Mouse (Mus musculus) hindbrain, postnatal 0 days (tissue): ENCODE measurements at regions not wholly inside any gene's neighbourhood (a gene's known extent, or its start where the extent isn't known, plus 50 kb on each side); places are given as distances from the start of the nearest gene placed in this dataset.
"Not testable (repeated sequence)": the region's sequence is repeated elsewhere in the genome, so short reads cannot be mapped to it uniquely, and the experiment has no call there.

Source experiments
- ATAC-seq: fragments of 200-750 bp; cut with Nextera tagmentation; 2 replicates; pipeline ENCODE4 v1.8.0; 2017; ENCODE audit warnings: mild to moderate bottlenecking, moderate TSS enrichment, moderate library complexity
- DNase-seq: peaks from one replicate; pipeline ENCODE4 v3.0.0-alpha.2; 2015; ENCODE audit warnings: low spot score
- H3K27ac ChIP-seq: fragments of 300-500 bp; sonication (generic); 2 replicates; pipeline ENCODE4 v1.5.1; 2014; ENCODE audit warnings: mild to moderate bottlenecking
- H3K27me3 ChIP-seq: fragments of 300-500 bp; sonication (generic); 2 replicates; pipeline ENCODE4 v1.6.1; 2014; ENCODE audit warnings: low read length, mixed read lengths; ENCODE audit not compliant: insufficient read depth
- H3K36me3 ChIP-seq: fragments of 300-500 bp; sonication (generic); 2 replicates; pipeline ENCODE4 v1.6.1; 2014; ENCODE audit warnings: low read length, mixed read lengths; ENCODE audit not compliant: insufficient read depth
- H3K4me1 ChIP-seq: fragments of 300-500 bp; sonication (generic); 2 replicates; pipeline ENCODE4 v1.6.1; 2014; ENCODE audit warnings: antibody characterized with exemption, low read length, mixed read lengths; ENCODE audit not compliant: insufficient read depth
- H3K4me2 ChIP-seq: fragments of 300-500 bp; sonication (generic); 2 replicates; pipeline ENCODE4 v1.6.1; 2014; ENCODE audit warnings: low read depth, mild to moderate bottlenecking, low read length, moderate library complexity, mixed read lengths
- H3K4me3 ChIP-seq: fragments of 300-500 bp; sonication (generic); 2 replicates; pipeline ENCODE4 v1.5.1; 2014; ENCODE audit warnings: low read length
- H3K9ac ChIP-seq: fragments of 300-500 bp; sonication (generic); replicated peaks from 2 replicates; pipeline ENCODE4 v1.6.1; 2014; ENCODE audit warnings: mild to moderate bottlenecking, low read length, moderate library complexity, mixed read lengths
- H3K9me3 ChIP-seq: fragments of 300-500 bp; sonication (generic); 2 replicates; pipeline ENCODE4 v1.6.1; 2016; ENCODE audit warnings: low read length, mixed read lengths
- CTCF ChIP-seq: IDR thresholded peaks from 2 replicates; pipeline ENCODE4 v1.5.1; 2016; ENCODE audit warnings: antibody characterized with exemption, control low read depth, low read depth
- WGBS: fragments of 180-500 bp; shearing (Covaris S2); extraction: QIAGEN DNeasy Blood & Tissue Kit; methylation state at CpG from one replicate; pipeline ENCODE4 v1.1.7; 2014; 5-methylcytosine and 5-hydroxymethylcytosine counted together

DNA sequence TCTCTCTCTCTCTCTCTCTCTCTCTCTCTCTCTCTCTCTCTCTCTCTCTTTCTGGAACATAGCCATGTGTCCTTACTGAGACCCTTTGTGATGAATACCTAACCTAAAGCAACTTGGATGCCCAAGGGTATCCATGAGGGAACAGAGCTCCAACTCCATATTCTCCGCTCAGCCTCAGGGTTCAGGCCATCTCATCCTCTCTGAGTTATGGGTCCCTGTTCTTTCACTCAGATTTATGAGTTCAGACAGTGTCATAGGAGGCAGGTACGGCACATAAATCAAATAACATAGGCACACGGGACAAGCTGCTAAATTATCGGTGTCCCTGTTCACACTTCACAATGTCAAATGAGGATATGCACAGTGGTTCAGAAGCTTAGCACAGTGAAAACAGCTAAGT, 586.4 kb downstream of the Nova1 start:
- Histone ChIP-seq H3K4me2 (no peak overlapping the region), H3K9me3 (no peaks in the 10 kb centered on the region), H3K27ac (no peak overlapping the region), H3K27me3 (no peaks in the 10 kb centered on the region), H3K36me3 (no peaks in the 10 kb centered on the region), H3K4me3 (no peak overlapping the region), H3K4me1 (no peaks in the 10 kb centered on the region), H3K9ac (no peak overlapping the region)
- 80% methylated on average over 4 of the region's 4 CpGs for WGBS
- DNase-seq (no peak), ATAC-seq (no peak)
- no peak for TF ChIP-seq CTCF

- not testable (repeated sequence) for H3K27me3 ChIP-seq, DNase-seq
Observed at GRCm38 (mm10) chr12:46215328-46215727, 603.4 kb downstream of the Nova1 start.

DNA sequence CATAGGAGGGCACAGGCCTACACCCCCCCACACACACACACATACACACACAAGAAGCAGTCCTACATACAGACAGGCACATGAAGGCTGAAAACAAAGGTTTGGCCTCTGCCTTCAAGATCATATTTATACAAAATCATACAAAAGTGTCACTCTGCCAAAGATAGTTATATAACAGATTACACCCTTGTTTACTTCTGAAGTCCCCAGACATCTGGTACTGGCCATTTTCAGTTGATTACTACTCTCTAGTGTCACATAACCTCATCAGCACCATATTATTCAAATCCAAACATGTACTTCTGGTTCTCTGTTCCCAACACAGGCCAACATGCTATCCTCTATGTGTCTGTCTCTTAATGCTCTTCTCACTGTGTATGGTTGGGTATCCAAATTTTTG, 619.7 kb downstream of the Nova1 start:
- H3K36me3 ChIP-seq: no peaks in the 10 kb centered on the region
- no peak overlapping the region for H3K27ac ChIP-seq
- no peaks in the 10 kb centered on the region for H3K4me1 ChIP-seq
- H3K9me3 ChIP-seq: no peaks in the 10 kb centered on the region
- no peaks in the 10 kb centered on the region for H3K27me3 ChIP-seq
- H3K4me2 ChIP-seq: no peak overlapping the region
- ATAC-seq (no peak), DNase-seq (no peak)
- H3K4me3 ChIP-seq: no peak overlapping the region
- TF ChIP-seq CTCF: no peak
- no peak overlapping the region for H3K9ac ChIP-seq

More at GRCm38 (mm10) chr12:46215328-46215727, 603.4 kb downstream of the Nova1 start:
- ATAC-seq, H3K4me3 ChIP-seq, H3K9ac ChIP-seq, H3K4me2 ChIP-seq, H3K9me3 ChIP-seq, H3K27ac ChIP-seq, H3K36me3 ChIP-seq, H3K4me1 ChIP-seq: not testable (repeated sequence)
- WGBS: 73% methylated on average over 1 of the region's 1 CpGs

DNA sequence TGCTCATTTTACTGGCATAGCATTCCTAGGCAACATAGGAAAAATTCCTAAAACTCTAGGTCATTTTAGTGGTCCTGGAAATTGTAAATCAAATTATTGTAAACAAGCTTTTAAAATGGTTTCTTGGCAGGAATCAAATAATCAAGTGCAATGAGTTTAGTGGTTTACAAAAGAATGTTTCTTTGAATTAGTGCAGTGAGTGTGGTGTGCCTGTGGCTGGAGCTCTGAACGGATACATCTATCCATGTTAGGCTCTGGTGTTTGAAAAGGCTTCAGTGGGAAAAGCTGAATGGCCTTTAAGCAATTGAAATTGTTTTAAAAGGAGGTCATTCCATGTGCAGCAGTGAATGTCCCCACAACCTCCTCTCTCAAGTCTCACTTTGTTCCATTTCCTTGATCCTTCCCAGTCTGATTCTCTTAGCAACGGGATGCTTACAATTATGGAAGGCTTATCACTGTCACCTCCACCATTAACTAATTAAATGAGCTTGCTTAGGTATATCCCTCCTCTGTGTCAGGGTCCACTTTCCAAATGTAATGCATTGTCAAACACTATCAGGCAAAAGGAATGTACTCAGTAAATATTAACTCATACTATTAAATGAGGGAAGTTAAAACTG, 621.1 kb downstream of the Nova1 start:
- no peak for TF ChIP-seq CTCF
- no peak for DNase-seq

DNA sequence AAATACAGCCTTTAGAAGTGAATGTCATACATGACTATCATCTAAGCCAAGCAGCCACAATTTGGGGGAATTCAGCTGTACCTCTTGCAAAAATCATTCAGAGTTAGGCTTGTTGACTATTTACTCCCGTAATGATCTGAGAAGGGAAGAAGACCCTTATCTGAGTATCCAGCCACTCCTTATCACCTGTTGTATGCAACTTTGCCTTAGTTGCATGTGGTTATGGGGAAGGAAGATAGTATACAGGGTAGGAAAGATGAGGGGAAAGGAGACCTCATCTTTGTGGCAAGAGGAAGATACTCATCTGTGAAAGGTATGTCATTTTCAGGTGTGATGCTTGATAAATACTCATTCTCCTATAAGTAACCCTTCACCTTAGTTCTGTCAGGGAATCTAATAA, 624.6 kb downstream of the Nova1 start:
- Histone ChIP-seq H3K4me3 (no peak overlapping the region), H3K9ac (no peak overlapping the region), H3K4me1 (no peaks in the 10 kb centered on the region), H3K4me2 (no peak overlapping the region), H3K36me3 (no peaks in the 10 kb centered on the region), H3K27me3 (no peaks in the 10 kb centered on the region), H3K9me3 (no peaks in the 10 kb centered on the region), H3K27ac (no peak overlapping the region)
- no peak for ATAC-seq
- WGBS: 96% methylated on average over 1 of the region's 1 CpGs
- no peak for TF ChIP-seq CTCF
- no peak for DNase-seq

More for the DNA sequence above, 621.1 kb downstream of the Nova1 start:
- Histone ChIP-seq H3K36me3 (no peaks in the 10 kb centered on the region), H3K9ac (no peak overlapping the region), H3K27me3 (no peaks in the 10 kb centered on the region), H3K4me2 (no peak overlapping the region), H3K4me3 (no peak overlapping the region), H3K27ac (no peak overlapping the region), H3K4me1 (no peaks in the 10 kb centered on the region), H3K9me3 (no peaks in the 10 kb centered on the region)
- WGBS: 51% methylated on average over 2 of the region's 2 CpGs
- ATAC-seq: no peak
